Mouse (Mus musculus): Measurements from ENCODE around the gene Scyl1.

The Scyl1 gene

DNA sequence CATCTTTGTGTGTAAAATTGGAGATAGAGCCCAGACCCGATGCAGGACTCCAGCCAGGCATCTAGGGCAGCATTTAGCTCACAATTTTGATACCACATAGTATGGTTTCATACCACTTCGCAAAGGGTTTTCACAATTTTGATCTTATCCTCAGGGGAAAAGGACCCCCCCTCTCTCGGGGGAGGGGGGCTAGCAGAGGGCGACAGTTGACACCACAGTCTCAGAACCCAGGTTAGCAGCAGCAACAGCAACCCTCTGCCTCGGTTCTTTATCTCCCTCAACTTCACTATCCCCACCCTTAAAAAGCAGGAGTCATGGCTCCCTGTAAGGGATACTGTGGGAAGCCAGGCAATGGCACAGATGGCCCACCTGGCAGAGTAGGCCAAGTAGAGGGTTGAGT, 58.0 kb downstream of the Scyl1 start:
- DNase-seq: no peak

- DNase-seq: no peak
Observed at GRCm38 (mm10) chr19:5711907-5712460, 59.2 kb downstream of the Scyl1 start.

DNA sequence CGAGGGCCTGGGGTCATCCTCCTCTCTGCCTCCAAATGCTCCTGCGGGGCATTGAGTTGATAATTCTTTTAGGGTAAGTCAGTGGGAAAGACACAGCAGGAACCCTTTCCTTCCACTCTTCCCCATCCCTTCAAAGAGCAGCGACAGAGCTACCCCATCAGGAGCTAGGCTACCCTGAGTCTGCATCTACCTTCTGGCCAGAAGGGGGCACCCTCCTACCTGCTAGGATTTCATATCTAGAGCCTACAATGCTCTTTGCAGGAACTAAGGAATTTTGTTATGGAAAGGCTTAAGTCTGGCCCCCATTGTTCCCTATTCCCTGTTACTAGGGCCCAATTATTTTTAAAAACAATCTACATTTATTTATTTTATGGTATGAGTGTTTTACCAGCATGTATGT, 60.0 kb downstream of the Scyl1 start:
- DNase-seq: peak; percentile 74

- no peak for DNase-seq
Observed at GRCm38 (mm10) chr19:5710581-5710980, 60.6 kb downstream of the Scyl1 start.

DNA sequence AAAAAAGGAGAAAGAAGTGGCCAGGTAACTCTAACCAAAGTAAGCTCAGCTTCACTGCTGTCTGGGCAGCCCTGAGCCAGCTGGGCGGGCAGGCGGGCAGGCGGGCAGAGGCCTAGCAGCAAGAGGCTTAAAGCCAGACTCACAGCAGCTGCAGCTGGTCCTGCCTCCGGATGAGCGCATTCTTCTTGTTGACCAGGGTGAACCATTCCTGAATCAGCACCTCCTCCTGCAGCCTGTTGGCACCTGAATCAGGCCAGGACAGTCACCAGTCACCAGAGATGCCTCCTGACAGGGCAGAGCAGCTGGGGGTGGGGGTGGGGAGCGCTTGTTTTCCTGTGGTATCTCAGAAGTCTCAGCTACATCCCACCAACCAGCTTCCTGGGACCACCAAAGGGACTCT, 61.2 kb downstream of the Scyl1 start:
- DNase-seq: no peak
